Mouse (Mus musculus) urinary bladder, postnatal 25 days (tissue): ENCODE measurements around the gene Gm21905.

ENCODE experiments used
- DNase-seq: peaks from one replicate; pipeline ENCODE4 v3.0.0; 2022; ENCODE audit warnings: low spot score

Gene Gm21905

GRCm38 (mm10) chr5:67946321-67946720 lies at the start of gene Gm21905:
Gene Gm21905 (minus strand): TSS chr5:67946421.
- DNase-seq, result no peak

- DNase-seq, result no peak
Measured at GRCm38 (mm10) chr5:67990426-67990825, 44.2 kb upstream of the Gm21905 start.

- DNase-seq, result no peak
Measured at GRCm38 (mm10) chr5:67981946-67982526, 35.8 kb upstream of the Gm21905 start.

GRCm38 (mm10) chr5:67969536-67969935 lies 23.3 kb upstream of the Gm21905 start:
- DNase-seq, result no peak

GRCm38 (mm10) chr5:67961708-67962629 lies 15.7 kb upstream of the Gm21905 start:
- no peak for DNase-seq

GRCm38 (mm10) chr5:67955486-67955885 lies 9.3 kb upstream of the Gm21905 start:
- no peak for DNase-seq

- DNase-seq, result no peak
Measured at GRCm38 (mm10) chr5:67954097-67954496, 7.9 kb upstream of the Gm21905 start.

- DNase-seq, result no peak
Measured at GRCm38 (mm10) chr5:67948074-67948473, 1.9 kb upstream of the Gm21905 start.

- no peak for DNase-seq
Measured at GRCm38 (mm10) chr5:67947006-67947405, 785 bp upstream of the Gm21905 start.

GRCm38 (mm10) chr5:67944074-67944785 lies 2.0 kb downstream of the Gm21905 start:
- no peak for DNase-seq

- DNase-seq, result no peak
Measured at GRCm38 (mm10) chr5:67943199-67943598, 3.0 kb downstream of the Gm21905 start.

- DNase-seq, result no peak
Measured at GRCm38 (mm10) chr5:67941369-67941768, 4.9 kb downstream of the Gm21905 start, which contains the start of gene Gm5108. Gene Gm5108 (plus strand): TSS chr5:67941669.

GRCm38 (mm10) chr5:67931623-67932022 lies 14.6 kb downstream of the Gm21905 start:
- DNase-seq, result no peak

GRCm38 (mm10) chr5:67930584-67930983 lies 15.6 kb downstream of the Gm21905 start:
- DNase-seq, result no peak

- DNase-seq, result no peak
Measured at GRCm38 (mm10) chr5:67904555-67904954, 41.7 kb downstream of the Gm21905 start.

GRCm38 (mm10) chr5:67898921-67899320 lies 47.3 kb downstream of the Gm21905 start:
- no peak for DNase-seq

- DNase-seq, result no peak
Measured at GRCm38 (mm10) chr5:67884422-67885210, 61.6 kb downstream of the Gm21905 start.

- DNase-seq, result no peak
Measured at GRCm38 (mm10) chr5:67883564-67884171, 62.6 kb downstream of the Gm21905 start.
